Mouse (Mus musculus) heart, embryonic 16.5 days (tissue): ENCODE data around the gene Gm5751. TPM values are rescaled to one million over a fixed set of nuclear protein-coding genes. Genes with fewer than 3 reads are reported as not detected.

Experiments
- ATAC-seq: fragments of 200-750 bp; cut with Nextera tagmentation; replicated peaks from 2 replicates; pipeline ENCODE4 v1.8.0; 2017; ENCODE audit warnings: moderate number of reproducible peaks; ENCODE audit not compliant: insufficient read depth, low FRiP score; ENCODE audit errors: extremely low read depth
- H3K27ac ChIP-seq: fragments of 300-500 bp; sonication (generic); 2 replicates; pipeline ENCODE4 v1.5.1; 2014; ENCODE audit warnings: mild to moderate bottlenecking, low read length, control low read depth, moderate library complexity
- H3K27me3 ChIP-seq: fragments of 300-500 bp; sonication (generic); 2 replicates; pipeline ENCODE4 v1.6.1; 2014; ENCODE audit warnings: low read length, mixed read lengths; ENCODE audit not compliant: control insufficient read depth, insufficient read depth
- H3K36me3 ChIP-seq: fragments of 300-500 bp; sonication (generic); 2 replicates; pipeline ENCODE4 v1.6.1; 2014; ENCODE audit not compliant: control insufficient read depth, insufficient read depth
- H3K4me1 ChIP-seq: fragments of 300-500 bp; sonication (generic); 2 replicates; pipeline ENCODE4 v1.6.1; 2014; ENCODE audit warnings: low read length, mixed read lengths; ENCODE audit not compliant: control insufficient read depth, insufficient read depth
- H3K4me2 ChIP-seq: fragments of 300-500 bp; sonication (generic); 2 replicates; pipeline ENCODE4 v1.6.1; 2014; ENCODE audit warnings: low read depth, mild to moderate bottlenecking, control low read depth, low read length
- H3K4me3 ChIP-seq: fragments of 300-500 bp; sonication (generic); 2 replicates; pipeline ENCODE4 v1.5.1; 2014; ENCODE audit warnings: mild to moderate bottlenecking, control low read depth, low read length
- H3K9ac ChIP-seq: fragments of 300-500 bp; sonication (generic); 2 replicates; pipeline ENCODE4 v1.6.1; 2014; ENCODE audit warnings: low read length, control low read depth
- H3K9me3 ChIP-seq: fragments of 300-500 bp; sonication (generic); replicated peaks from 2 replicates; pipeline ENCODE4 v1.6.1; 2016; ENCODE audit warnings: low read length; ENCODE audit not compliant: control insufficient read depth
- WGBS: fragments of 180-500 bp; shearing (Covaris S2); extraction: QIAGEN DNeasy Blood & Tissue Kit; methylation state at CpG from one replicate; pipeline ENCODE4 v1.1.7; 2014; 5-methylcytosine and 5-hydroxymethylcytosine counted together
- polyA plus RNA-seq: library from polyadenylated mRNA; unstranded; fragments of >200 nt; fragmentation: Nextera tagmentation; extraction: Ambion mirVana; gene quantifications from 2 replicates; pipeline ENCODE4 v1.2.1, GENCODE M21; 2015

The Gm5751 gene
- polyA plus RNA-seq, 1 experiment from 2014 or later = not detected

GRCm38 (mm10) chrX:8900823-8901222 is 26.8 kb downstream of the Gm5751 start:
- H3K4me2 ChIP-seq = no peak overlapping the region
- no peak for ATAC-seq
- whole genome bisulfite sequencing = 65% methylated on average over 4 of the region's 4 CpGs
- H3K27ac ChIP-seq = no peak overlapping the region
- H3K4me3 ChIP-seq = no peak overlapping the region
- H3K9me3 ChIP-seq = no peaks in the 10 kb centered on the region
- H3K4me1 ChIP-seq = no peaks in the 10 kb centered on the region
- H3K36me3 ChIP-seq = no peaks in the 10 kb centered on the region
- no peaks in the 10 kb centered on the region for H3K27me3 ChIP-seq
- no peak overlapping the region for H3K9ac ChIP-seq

GRCm38 (mm10) chrX:8901906-8902472 is 27.9 kb downstream of the Gm5751 start:
- H3K36me3 ChIP-seq = no peaks in the 10 kb centered on the region
- no peak overlapping the region for H3K27ac ChIP-seq
- no peak for ATAC-seq
- H3K4me1 ChIP-seq = no peaks in the 10 kb centered on the region
- no peak overlapping the region for H3K9ac ChIP-seq
- no peaks in the 10 kb centered on the region for H3K27me3 ChIP-seq
- no peaks in the 10 kb centered on the region for H3K9me3 ChIP-seq
- WGBS = 28% methylated on average over 7 of the region's 7 CpGs
- no peak overlapping the region for H3K4me3 ChIP-seq
- H3K4me2 ChIP-seq = no peak overlapping the region

- H3K27me3 ChIP-seq = no peaks in the 10 kb centered on the region
- no peaks in the 10 kb centered on the region for H3K9me3 ChIP-seq
- H3K27ac ChIP-seq = no peak overlapping the region
- no peaks in the 10 kb centered on the region for H3K36me3 ChIP-seq
- no peak overlapping the region for H3K4me3 ChIP-seq
- WGBS = 62% methylated on average over 4 of the region's 4 CpGs
- no peak for ATAC-seq
- no peak overlapping the region for H3K9ac ChIP-seq
- no peaks in the 10 kb centered on the region for H3K4me1 ChIP-seq
- H3K4me2 ChIP-seq = no peak overlapping the region
Observed at GRCm38 (mm10) chrX:8921080-8921479, 47.0 kb downstream of the Gm5751 start.

GRCm38 (mm10) chrX:8921813-8922607 is 48.0 kb downstream of the Gm5751 start:
- no peak for ATAC-seq
- H3K27ac ChIP-seq = no peak overlapping the region
- no peaks in the 10 kb centered on the region for H3K27me3 ChIP-seq
- H3K9me3 ChIP-seq = no peaks in the 10 kb centered on the region
- H3K4me3 ChIP-seq = no peak overlapping the region
- H3K4me1 ChIP-seq = no peaks in the 10 kb centered on the region
- no peak overlapping the region for H3K4me2 ChIP-seq
- H3K9ac ChIP-seq = no peak overlapping the region
- 39% methylated on average over 9 of the region's 9 CpGs for WGBS
- H3K36me3 ChIP-seq = no peaks in the 10 kb centered on the region

- no peak overlapping the region for H3K4me2 ChIP-seq
- H3K9ac ChIP-seq = no peak overlapping the region
- WGBS = 34% methylated on average over 4 of the region's 4 CpGs
- no peaks in the 10 kb centered on the region for H3K27me3 ChIP-seq
- H3K36me3 ChIP-seq = no peaks in the 10 kb centered on the region
- no peaks in the 10 kb centered on the region for H3K9me3 ChIP-seq
- no peak overlapping the region for H3K4me3 ChIP-seq
- no peak overlapping the region for H3K27ac ChIP-seq
- ATAC-seq = no peak
- no peaks in the 10 kb centered on the region for H3K4me1 ChIP-seq
Observed at GRCm38 (mm10) chrX:8927308-8927707, 53.3 kb downstream of the Gm5751 start.

Other genes starting within 250 kb of the Gm5751 start
- gene Ssxb8, start 183.4 kb upstream of the Gm5751 start, polyA plus RNA-seq = not detected in 2 replicates
- not detected in 2 replicates for gene Ssx9, start 125.8 kb upstream of the Gm5751 start, polyA plus RNA-seq
- not detected in 2 replicates for gene Ssxb5, start 70.6 kb upstream of the Gm5751 start, polyA plus RNA-seq
- not detected in 2 replicates for gene Gm6592, start 30.3 kb upstream of the Gm5751 start, polyA plus RNA-seq
- 1.0 and 1.4 TPM in 2 replicates for gene B630019K06Rik, start 18.1 kb downstream of the Gm5751 start, polyA plus RNA-seq
- not detected in 2 replicates for gene Fthl17b, start 88.7 kb downstream of the Gm5751 start, polyA plus RNA-seq
- gene Fthl17c, start 102.3 kb downstream of the Gm5751 start, polyA plus RNA-seq = not detected in 2 replicates
- gene Fthl17d, start 112.5 kb downstream of the Gm5751 start, polyA plus RNA-seq = not detected in 2 replicates
- gene Fthl17e, start 159.2 kb downstream of the Gm5751 start, polyA plus RNA-seq = not detected in 2 replicates
- not detected in 2 replicates for gene Fthl17f, start 188.8 kb downstream of the Gm5751 start, polyA plus RNA-seq
- gene 4930402K13Rik, start 230.3 kb downstream of the Gm5751 start, polyA plus RNA-seq = not detected in 2 replicates